Mouse (Mus musculus) myocyte (in vitro differentiated cells): Measurements from ENCODE around the gene Ilk.

Experiments used
- MYOG ChIP-seq, 3 experiments: IDR thresholded peaks; one replicate each; pipeline ENCODE4 v1.6.1; 2011; ENCODE audit warnings: control low read depth in 2 of 3, low read depth in 2 of 3, mild to moderate bottlenecking in 2 of 3; ENCODE audit not compliant: insufficient read length in 2 of 3, control insufficient read depth in 1 of 3, insufficient read depth in 1 of 3
- USF1 ChIP-seq: IDR thresholded peaks from one replicate; pipeline ENCODE4 v1.6.1; 2011; ENCODE audit warnings: low read depth, mild to moderate bottlenecking, control low read depth, moderate library complexity

DNA sequence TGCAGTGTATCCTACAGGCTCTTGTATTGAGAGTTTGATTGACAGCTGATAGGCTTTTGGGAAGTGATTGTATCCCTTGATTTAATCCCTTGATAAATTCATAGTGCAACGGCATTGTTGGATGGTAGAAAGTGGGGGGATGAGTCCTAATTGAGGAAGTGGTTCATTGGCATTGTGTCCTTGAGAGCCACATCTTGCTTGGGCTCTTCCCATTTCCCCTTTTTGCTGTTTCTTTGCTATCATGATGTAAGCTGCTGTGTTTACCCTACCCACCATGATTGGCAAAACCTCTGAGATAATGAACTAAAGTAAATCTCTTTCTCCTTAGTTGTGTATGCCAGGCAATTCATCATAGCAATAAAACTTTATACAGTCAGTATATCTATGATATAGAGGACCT lies 45.5 kb upstream of the Ilk start:
- TF ChIP-seq USF1 (no peak), MYOG (IDR thresholded peaks at IDR 0.05; ENCODE audit: control insufficient read depth in 1 of 3, insufficient read depth in 1 of 3, insufficient read length in 2 of 3, low read depth in 2 of 3) (no peak)
